Mouse (Mus musculus): Measurements from ENCODE around the gene Nudt7. TPM values are rescaled to one million over a fixed set of nuclear protein-coding genes. Genes with fewer than 3 reads are reported as not detected.

Nudt7 gene
- total and polyA plus RNA-seq, 3 experiments = not detected

GRCm38 (mm10) chr8:114116049-114116448 is 17.3 kb upstream of the Nudt7 start:
- no peak for DNase-seq (ENCODE audit: low read depth, low spot score)

GRCm38 (mm10) chr8:114117439-114117838 is 15.9 kb upstream of the Nudt7 start:
- Histone ChIP-seq H3K27me3 (ENCODE audit: control insufficient read depth in 1 of 2, insufficient read depth in 2 of 2, low read length in 2 of 2) (no peaks in the 10 kb centered on the region), H3K36me3 (ENCODE audit: control insufficient read depth in 1 of 2, insufficient read depth in 2 of 2, low read length in 2 of 2) (no peaks in the 10 kb centered on the region), H3K27ac (ENCODE audit: control insufficient read depth, low read depth, low read length) (no peak overlapping the region), H3K9ac (ENCODE audit: control insufficient read depth, low read depth, low read length, poor library complexity, severe bottlenecking) (no peak overlapping the region), H3K4me3 (ENCODE audit: control insufficient read depth in 1 of 2, insufficient read depth in 1 of 2, low read depth in 2 of 2, low read length in 2 of 2) (no peak overlapping the region), H3K79me2 (ENCODE audit: control insufficient read depth, insufficient read depth, low read length, poor library complexity) (no peaks in the 10 kb centered on the region), H3K4me1 (ENCODE audit: control insufficient read depth in 1 of 2, insufficient read depth in 2 of 2, low read length in 2 of 2) (no peaks in the 10 kb centered on the region), H3K9me3 (replicated peaks; ENCODE audit: insufficient read depth, low read length) (no peaks in the 10 kb centered on the region)
- DNase-seq (ENCODE audit: low read depth, low spot score) = no peak
- no peak for TF ChIP-seq TAL1 (IDR thresholded peaks at IDR 0.05; ENCODE audit: low read length)

More at GRCm38 (mm10) chr8:114116049-114116448, 17.3 kb upstream of the Nudt7 start:
- Histone ChIP-seq H3K27me3 (ENCODE audit: control insufficient read depth in 1 of 2, insufficient read depth in 2 of 2, low read length in 2 of 2) (no peaks in the 10 kb centered on the region), H3K4me1 (ENCODE audit: control insufficient read depth in 1 of 2, insufficient read depth in 2 of 2, low read length in 2 of 2) (no peaks in the 10 kb centered on the region), H3K36me3 (ENCODE audit: control insufficient read depth in 1 of 2, insufficient read depth in 2 of 2, low read length in 2 of 2) (no peaks in the 10 kb centered on the region), H3K27ac (ENCODE audit: control insufficient read depth, low read depth, low read length) (no peak overlapping the region), H3K9me3 (replicated peaks; ENCODE audit: insufficient read depth, low read length) (no peaks in the 10 kb centered on the region), H3K79me2 (ENCODE audit: control insufficient read depth, insufficient read depth, low read length, poor library complexity) (no peaks in the 10 kb centered on the region), H3K9ac (ENCODE audit: control insufficient read depth, low read depth, low read length, poor library complexity, severe bottlenecking) (no peak overlapping the region), H3K4me3 (ENCODE audit: control insufficient read depth in 1 of 2, insufficient read depth in 1 of 2, low read depth in 2 of 2, low read length in 2 of 2) (no peak overlapping the region)
- TF ChIP-seq KAT2A (conservative IDR thresholded peaks at IDR 0.05; ENCODE audit: low read depth, low read length) = no peak
- no peak for TF ChIP-seq EP300 (IDR thresholded peaks at IDR 0.05; ENCODE audit: low read depth in 1 of 2, low read length in 2 of 2)
- TF ChIP-seq POLR2A (IDR thresholded peaks at IDR 0.05; ENCODE audit: control insufficient read depth in 1 of 2, insufficient read depth in 1 of 2, low read depth in 1 of 2, low read length in 2 of 2, poor library complexity in 1 of 2) = no peak
- no peak for TF ChIP-seq ETS1 (IDR thresholded peaks at IDR 0.05; ENCODE audit: low read depth, low read length)
- TF ChIP-seq POLR2AphosphoS2 (IDR thresholded peaks at IDR 0.05; ENCODE audit: low read length) = no peak
- no peak for TF ChIP-seq UBTF (IDR thresholded peaks at IDR 0.05; ENCODE audit: borderline replicate concordance, insufficient read depth, low read depth, low read length)
- no peak for TF ChIP-seq MYB (IDR thresholded peaks at IDR 0.05; ENCODE audit: low read depth, low read length)
- no peak for TF ChIP-seq NRF1 (IDR thresholded peaks at IDR 0.05; ENCODE audit: insufficient read depth, low read depth, low read length, poor library complexity, severe bottlenecking)

- no peaks in the 10 kb centered on the region for H3K4me1 ChIP-seq (ENCODE audit: control insufficient read depth in 1 of 2, insufficient read depth in 2 of 2, low read length in 2 of 2)
- H3K4me3 ChIP-seq (ENCODE audit: control insufficient read depth in 1 of 2, insufficient read depth in 1 of 2, low read depth in 2 of 2, low read length in 2 of 2) = no peak overlapping the region
- no peaks in the 10 kb centered on the region for H3K27me3 ChIP-seq (ENCODE audit: control insufficient read depth in 1 of 2, insufficient read depth in 2 of 2, low read length in 2 of 2)
- H3K27ac ChIP-seq (ENCODE audit: control insufficient read depth, low read depth, low read length) = no peak overlapping the region
- H3K36me3 ChIP-seq (ENCODE audit: control insufficient read depth in 1 of 2, insufficient read depth in 2 of 2, low read length in 2 of 2) = no peaks in the 10 kb centered on the region
- DNase-seq (ENCODE audit: low read depth, low spot score) = no peak
- no peaks in the 10 kb centered on the region for H3K9me3 ChIP-seq (replicated peaks; ENCODE audit: insufficient read depth, low read length)
- H3K9ac ChIP-seq (ENCODE audit: control insufficient read depth, low read depth, low read length, poor library complexity, severe bottlenecking) = no peak overlapping the region
- no peak for TF ChIP-seq CHD2 (IDR thresholded peaks at IDR 0.05; ENCODE audit: low read length)
- TF ChIP-seq GATA1 (IDR thresholded peaks at IDR 0.05; ENCODE audit: low read depth, low read length) = no peak
- no peak for TF ChIP-seq USF1 (IDR thresholded peaks at IDR 0.05; ENCODE audit: low read depth, low read length)
- TF ChIP-seq POLR2AphosphoS2 (IDR thresholded peaks at IDR 0.05; ENCODE audit: low read length) = no peak
- TF ChIP-seq RAD21 (IDR thresholded peaks at IDR 0.05; ENCODE audit: low read depth, low read length) = no peak
- no peak for TF ChIP-seq KAT2A (conservative IDR thresholded peaks at IDR 0.05; ENCODE audit: low read depth, low read length)
- TF ChIP-seq SMC3 (IDR thresholded peaks at IDR 0.05; ENCODE audit: low read depth, low read length) = no peak
- TF ChIP-seq GABPA (IDR thresholded peaks at IDR 0.05; ENCODE audit: low read depth, low read length) = no peak
- TF ChIP-seq HCFC1 (IDR thresholded peaks at IDR 0.05; ENCODE audit: low read depth, low read length) = no peak
- TF ChIP-seq ZMIZ1 (IDR thresholded peaks at IDR 0.05; ENCODE audit: low read depth, low read length) = no peak
- TF ChIP-seq RCOR1 (IDR thresholded peaks at IDR 0.05; ENCODE audit: low read depth, low read length) = no peak
- TF ChIP-seq ZNF384 (IDR thresholded peaks at IDR 0.05; ENCODE audit: low read depth, low read length) = no peak
- no peak for TF ChIP-seq ELF1 (IDR thresholded peaks at IDR 0.05; ENCODE audit: low read depth, low read length)
- no peak for TF ChIP-seq POLR2AphosphoS5 (IDR thresholded peaks at IDR 0.05; ENCODE audit: borderline replicate concordance, low read depth, low read length)
- TF ChIP-seq TBP (IDR thresholded peaks at IDR 0.05; ENCODE audit: low read depth, low read length) = no peak
- no peak for TF ChIP-seq MAFK (IDR thresholded peaks at IDR 0.05; ENCODE audit: borderline replicate concordance, low read depth, low read length)
- no peak for TF ChIP-seq EP300 (IDR thresholded peaks at IDR 0.05; ENCODE audit: low read depth in 1 of 2, low read length in 2 of 2)
- TF ChIP-seq ZKSCAN1 (IDR thresholded peaks at IDR 0.05; ENCODE audit: low read depth, low read length) = no peak
- H3K79me2 ChIP-seq (ENCODE audit: control insufficient read depth, insufficient read depth, low read length, poor library complexity) = no peaks in the 10 kb centered on the region
Observed at GRCm38 (mm10) chr8:114121781-114122180, 11.6 kb upstream of the Nudt7 start.
